Mouse (Mus musculus): Measurements from ENCODE around the gene Psmd9.
A peak's percentile ranks its signal among the peaks of the same experiment; 100 is the strongest.

The Psmd9 gene

GRCm38 (mm10) chr5:123256841-123257755 lies 87.9 kb downstream of the Psmd9 start:
- DNase-seq = no peak

GRCm38 (mm10) chr5:123258990-123259389 lies 89.8 kb downstream of the Psmd9 start:
- DNase-seq = peak; percentile 83

- DNase-seq = no peak
Observed at GRCm38 (mm10) chr5:123260698-123261097, 91.5 kb downstream of the Psmd9 start.

- no peak for DNase-seq
Observed at GRCm38 (mm10) chr5:123266909-123267308, 97.7 kb downstream of the Psmd9 start.

- DNase-seq = no peak
Observed at GRCm38 (mm10) chr5:123268477-123269474, 99.6 kb downstream of the Psmd9 start.

- no peak for DNase-seq
Observed at GRCm38 (mm10) chr5:123270917-123271316, 101.7 kb downstream of the Psmd9 start.

- no peak for DNase-seq
Observed at GRCm38 (mm10) chr5:123272927-123273326, 103.7 kb downstream of the Psmd9 start.

GRCm38 (mm10) chr5:123276636-123277341 lies 107.6 kb downstream of the Psmd9 start:
- DNase-seq = no peak

GRCm38 (mm10) chr5:123277342-123277701 lies 108.1 kb downstream of the Psmd9 start:
- no peak for DNase-seq

GRCm38 (mm10) chr5:123277704-123278103 lies 108.5 kb downstream of the Psmd9 start:
- no peak for DNase-seq

- DNase-seq = no peak
Observed at GRCm38 (mm10) chr5:123279248-123279647, 110.0 kb downstream of the Psmd9 start.

GRCm38 (mm10) chr5:123281336-123282136 lies 112.3 kb downstream of the Psmd9 start:
- DNase-seq = no peak

- peak; percentile 64 for DNase-seq
Observed at GRCm38 (mm10) chr5:123285174-123285573, 116.0 kb downstream of the Psmd9 start.

GRCm38 (mm10) chr5:123288079-123288478 lies 118.9 kb downstream of the Psmd9 start:
- peak; percentile 18 for DNase-seq

- no peak for DNase-seq
Observed at GRCm38 (mm10) chr5:123294653-123295052, 125.4 kb downstream of the Psmd9 start.

GRCm38 (mm10) chr5:123296224-123296806 lies 127.1 kb downstream of the Psmd9 start:
- peak; percentile 21 for DNase-seq

- DNase-seq = peak; percentile 18
Observed at GRCm38 (mm10) chr5:123296972-123297754, 128.0 kb downstream of the Psmd9 start.

GRCm38 (mm10) chr5:123297830-123298229 lies 128.6 kb downstream of the Psmd9 start:
- no peak for DNase-seq

- DNase-seq = peak; percentile 39
Observed at GRCm38 (mm10) chr5:123298526-123298925, 129.3 kb downstream of the Psmd9 start.

Measured in kidney, adult 18-20 months (tissue).